Mouse (Mus musculus): ENCODE measurements around the gene Notch1.

DNA sequence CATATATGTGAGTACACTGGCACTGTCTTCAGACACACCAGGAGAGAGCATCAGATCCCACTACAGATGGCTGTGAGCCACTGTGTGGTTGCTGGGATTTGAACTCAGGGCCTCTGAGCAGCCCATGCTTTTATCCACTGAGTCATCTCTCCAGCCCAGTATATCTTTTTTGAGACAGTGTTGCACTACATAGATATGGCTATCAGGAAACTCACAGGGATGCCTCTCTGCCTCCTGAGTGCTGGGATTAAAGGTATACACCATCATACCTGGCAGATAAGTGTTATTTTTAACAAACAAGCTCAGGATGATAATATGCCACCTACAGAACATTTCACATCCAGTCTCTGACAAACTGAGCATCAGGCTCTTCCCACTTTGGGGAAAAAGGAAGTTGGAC lies 99.4 kb downstream of the Notch1 start:
- no peak for TF ChIP-seq POLR2AphosphoS2 (IDR thresholded peaks at IDR 0.05; ENCODE audit: insufficient read length, low read depth)
- no peak for TF ChIP-seq POLR2A (IDR thresholded peaks at IDR 0.05; ENCODE audit: insufficient read length, low read depth)
- TF ChIP-seq MYOG (IDR thresholded peaks at IDR 0.05; ENCODE audit: control insufficient read depth in 1 of 3, insufficient read depth in 1 of 3, insufficient read length in 2 of 3, low read depth in 2 of 3) = no peak
- TF ChIP-seq MYOD1 (IDR thresholded peaks at IDR 0.05; ENCODE audit: control insufficient read depth in 1 of 3, insufficient read length in 2 of 3, low read depth in 2 of 3) = no peak
- no peak for TF ChIP-seq SRF (IDR thresholded peaks at IDR 0.05; ENCODE audit: control insufficient read depth, insufficient read length, low read depth)
- TF ChIP-seq TCF3 (IDR thresholded peaks at IDR 0.05; ENCODE audit: insufficient read length, low read depth) = no peak
- no peak for TF ChIP-seq MAX (IDR thresholded peaks at IDR 0.05; ENCODE audit: low read depth)
- TF ChIP-seq TCF12 (IDR thresholded peaks at IDR 0.05; ENCODE audit: insufficient read depth, poor library complexity, severe bottlenecking) = no peak
- TF ChIP-seq E2F4 (IDR thresholded peaks at IDR 0.05; ENCODE audit: insufficient read depth) = no peak
- no peak for TF ChIP-seq USF1 (IDR thresholded peaks at IDR 0.05; ENCODE audit: low read depth)
- no peak for TF ChIP-seq CEBPB (IDR thresholded peaks at IDR 0.05; ENCODE audit: insufficient read depth, poor library complexity, severe bottlenecking)
